Mouse (Mus musculus) neural tube, embryonic 11.5 days (tissue): Measurements from ENCODE around the gene Nos1ap. TPM values are rescaled to one million over a fixed set of nuclear protein-coding genes. Genes with fewer than 3 reads are reported as not detected.

ENCODE experiments used
- ATAC-seq: fragments of 200-750 bp; cut with Nextera tagmentation; 2 replicates; pipeline ENCODE4 v1.8.0; 2017; ENCODE audit warnings: moderate number of reproducible peaks, mild to moderate bottlenecking, moderate TSS enrichment, moderate library complexity; ENCODE audit not compliant: insufficient read depth, low FRiP score, low TSS enrichment
- DNase-seq: peaks from one replicate; pipeline ENCODE4 v3.0.0-alpha.2; 2015; ENCODE audit warnings: low spot score
- H3K27ac ChIP-seq: fragments of 300-500 bp; sonication (generic); 2 replicates; pipeline ENCODE4 v1.5.1; 2014; ENCODE audit warnings: low read depth, mild to moderate bottlenecking, low read length
- H3K27me3 ChIP-seq: fragments of 300-500 bp; sonication (generic); 2 replicates; pipeline ENCODE4 v1.6.1; 2014; ENCODE audit warnings: mild to moderate bottlenecking, low read length, mixed read lengths; ENCODE audit not compliant: control insufficient read depth, insufficient read depth
- H3K36me3 ChIP-seq: fragments of 300-500 bp; sonication (generic); 2 replicates; pipeline ENCODE4 v1.6.1; 2014; ENCODE audit warnings: mild to moderate bottlenecking, low read length, moderate library complexity, mixed read lengths; ENCODE audit not compliant: control insufficient read depth, insufficient read depth
- H3K4me1 ChIP-seq: fragments of 300-500 bp; sonication (generic); 2 replicates; pipeline ENCODE4 v1.6.1; 2014; ENCODE audit warnings: low read length, mixed read lengths; ENCODE audit not compliant: control insufficient read depth, insufficient read depth
- H3K4me2 ChIP-seq: fragments of 300-500 bp; sonication (generic); 2 replicates; pipeline ENCODE4 v1.6.1; 2014; ENCODE audit warnings: low read depth, mild to moderate bottlenecking, moderate library complexity
- H3K4me3 ChIP-seq: fragments of 300-500 bp; sonication (generic); 2 replicates; pipeline ENCODE4 v1.5.1; 2014; ENCODE audit warnings: low read depth, low read length
- H3K9ac ChIP-seq: fragments of 300-500 bp; sonication (generic); 2 replicates; pipeline ENCODE4 v1.6.1; 2014; ENCODE audit warnings: mild to moderate bottlenecking, low read length
- H3K9me3 ChIP-seq: fragments of 300-500 bp; sonication (generic); 2 replicates; pipeline ENCODE4 v1.6.1; 2016; ENCODE audit warnings: low read length; ENCODE audit not compliant: control insufficient read depth
- WGBS: fragments of 180-500 bp; shearing (Covaris S2); extraction: QIAGEN DNeasy Blood & Tissue Kit; methylation state at CpG from one replicate; pipeline ENCODE4 v1.1.7; 2014; 5-methylcytosine and 5-hydroxymethylcytosine counted together
- polyA plus RNA-seq: library from polyadenylated mRNA; unstranded; fragments of >200 nt; fragmentation: Nextera tagmentation; extraction: Ambion mirVana; gene quantifications from 2 replicates; pipeline ENCODE4 v1.2.1, GENCODE M21; 2014

Gene Nos1ap
- polyA plus RNA-seq, 1 experiment from 2014 or later: 8.9 TPM

- 90% methylated on average over 7 of the region's 7 CpGs for WGBS
- Histone ChIP-seq H3K4me3 (no peak overlapping the region), H3K27ac (no peak overlapping the region), H3K9ac (no peak overlapping the region), H3K27me3 (no peaks in the 10 kb centered on the region), H3K9me3 (no peaks in the 10 kb centered on the region), H3K4me2 (no peak overlapping the region), H3K36me3 (no peaks in the 10 kb centered on the region), H3K4me1 (no peaks in the 10 kb centered on the region)
- no peak for DNase-seq
- ATAC-seq: no peak
Measured at GRCm38 (mm10) chr1:170594575-170594974, 4.9 kb upstream of the Nos1ap start.

- no peak overlapping the region for H3K4me3 ChIP-seq
- no peaks in the 10 kb centered on the region for H3K27me3 ChIP-seq
- DNase-seq (no peak), ATAC-seq (no peak)
- H3K27ac ChIP-seq: no peak overlapping the region
- H3K9me3 ChIP-seq: no peaks in the 10 kb centered on the region
- H3K4me1 ChIP-seq: peaks cover 8% of the 10 kb centered on the region; the same call in 1 of the 2 replicates
- H3K4me2 ChIP-seq: no peak overlapping the region
- 55% methylated on average over 4 of the region's 4 CpGs for WGBS
- no peak overlapping the region for H3K9ac ChIP-seq
- H3K36me3 ChIP-seq: no peaks in the 10 kb centered on the region
Measured at GRCm38 (mm10) chr1:170590531-170590930, 870 bp upstream of the Nos1ap start.

GRCm38 (mm10) chr1:170590041-170590360 is 340 bp upstream of the Nos1ap start:
- Histone ChIP-seq H3K27ac (no peak overlapping the region), H3K36me3 (no peaks in the 10 kb centered on the region), H3K9ac (peak overlapping the region; percentile 87), H3K4me1 (peaks cover 8% of the 10 kb centered on the region; the same call in 1 of the 2 replicates), H3K27me3 (no peaks in the 10 kb centered on the region), H3K4me3 (peak overlapping the region; percentile 85), H3K9me3 (no peaks in the 10 kb centered on the region; the same call in 1 of the 2 replicates), H3K4me2 (peak overlapping the region; percentile 74)
- 4% methylated on average over 11 of the region's 11 CpGs for WGBS
- ATAC-seq: no peak
- no peak for DNase-seq

GRCm38 (mm10) chr1:170588879-170589218 is 812 bp downstream of the Nos1ap start:
- Histone ChIP-seq H3K4me1 (peaks cover 8% of the 10 kb centered on the region; the same call in 1 of the 2 replicates), H3K9ac (peak overlapping the region; percentile 87), H3K4me3 (peak overlapping the region; percentile 85), H3K9me3 (no peaks in the 10 kb centered on the region; the same call in 1 of the 2 replicates), H3K36me3 (no peaks in the 10 kb centered on the region), H3K4me2 (peak overlapping the region; percentile 74), H3K27me3 (no peaks in the 10 kb centered on the region), H3K27ac (no peak overlapping the region)
- 7% methylated on average over 8 of the region's 8 CpGs for WGBS
- ATAC-seq: no peak
- DNase-seq: peak; percentile 17

GRCm38 (mm10) chr1:170588353-170588752 is 1.3 kb downstream of the Nos1ap start:
- Histone ChIP-seq H3K4me1 (peaks cover 8% of the 10 kb centered on the region; the same call in 1 of the 2 replicates), H3K27ac (no peak overlapping the region), H3K9ac (no peak overlapping the region), H3K27me3 (no peaks in the 10 kb centered on the region), H3K36me3 (no peaks in the 10 kb centered on the region), H3K9me3 (no peaks in the 10 kb centered on the region; the same call in 1 of the 2 replicates), H3K4me2 (peak overlapping the region; percentile 74), H3K4me3 (peak overlapping the region; percentile 85)
- ATAC-seq: no peak
- 41% methylated on average over 6 of the region's 6 CpGs for WGBS
- DNase-seq: no peak

- Histone ChIP-seq H3K36me3 (no peaks in the 10 kb centered on the region), H3K27me3 (no peaks in the 10 kb centered on the region), H3K9me3 (no peaks in the 10 kb centered on the region; the same call in 1 of the 2 replicates), H3K9ac (no peak overlapping the region), H3K27ac (no peak overlapping the region), H3K4me2 (no peak overlapping the region), H3K4me3 (no peak overlapping the region), H3K4me1 (peaks cover 8% of the 10 kb centered on the region; the same call in 1 of the 2 replicates)
- ATAC-seq (no peak), DNase-seq (no peak)
- 84% methylated on average over 6 of the region's 6 CpGs for WGBS
Measured at GRCm38 (mm10) chr1:170586715-170587114, 2.9 kb downstream of the Nos1ap start.

GRCm38 (mm10) chr1:170583925-170584324 is 5.7 kb downstream of the Nos1ap start:
- Histone ChIP-seq H3K4me2 (no peak overlapping the region), H3K9ac (no peak overlapping the region), H3K27ac (no peak overlapping the region), H3K36me3 (no peaks in the 10 kb centered on the region), H3K27me3 (no peaks in the 10 kb centered on the region), H3K4me1 (peaks cover 8% of the 10 kb centered on the region; the same call in 1 of the 2 replicates), H3K4me3 (no peak overlapping the region), H3K9me3 (no peaks in the 10 kb centered on the region; the same call in 1 of the 2 replicates)
- ATAC-seq (no peak), DNase-seq (no peak)
- WGBS: 87% methylated on average over 2 of the region's 2 CpGs

- H3K4me1 ChIP-seq: no peaks in the 10 kb centered on the region
- ATAC-seq (no peak), DNase-seq (no peak)
- no peak overlapping the region for H3K4me2 ChIP-seq
- 84% methylated on average over 5 of the region's 5 CpGs for WGBS
- no peak overlapping the region for H3K4me3 ChIP-seq
- no peak overlapping the region for H3K9ac ChIP-seq
- no peak overlapping the region for H3K27ac ChIP-seq
- no peaks in the 10 kb centered on the region; the same call in 1 of the 2 replicates for H3K9me3 ChIP-seq
- H3K36me3 ChIP-seq: no peaks in the 10 kb centered on the region
- H3K27me3 ChIP-seq: no peaks in the 10 kb centered on the region
Measured at GRCm38 (mm10) chr1:170582341-170582740, 7.3 kb downstream of the Nos1ap start.

- no peaks in the 10 kb centered on the region; the same call in 1 of the 2 replicates for H3K9me3 ChIP-seq
- no peak overlapping the region for H3K9ac ChIP-seq
- H3K4me2 ChIP-seq: no peak overlapping the region
- H3K4me3 ChIP-seq: no peak overlapping the region
- WGBS: 79% methylated on average over 13 of the region's 13 CpGs
- H3K4me1 ChIP-seq: peaks cover 9% of the 10 kb centered on the region
- no peaks in the 10 kb centered on the region for H3K36me3 ChIP-seq
- no peaks in the 10 kb centered on the region for H3K27me3 ChIP-seq
- ATAC-seq: no peak
- no peak overlapping the region for H3K27ac ChIP-seq
- DNase-seq: no peak
Measured at GRCm38 (mm10) chr1:170580485-170581110, 9.1 kb downstream of the Nos1ap start.
